Mouse (Mus musculus) c-Kit-positive CD71-positive TER-119-negative erythroid progenitor cells, embryonic 14.5 days (primary cell): Measurements from ENCODE around the gene Psmg3.
A peak's percentile ranks its signal among the peaks of the same experiment; 100 is the strongest.

Experiments used
- DNase-seq: peaks from one replicate; pipeline ENCODE4 v3.0.0-alpha.2; 2013; ENCODE audit warnings: low read depth

Psmg3 gene

DNA sequence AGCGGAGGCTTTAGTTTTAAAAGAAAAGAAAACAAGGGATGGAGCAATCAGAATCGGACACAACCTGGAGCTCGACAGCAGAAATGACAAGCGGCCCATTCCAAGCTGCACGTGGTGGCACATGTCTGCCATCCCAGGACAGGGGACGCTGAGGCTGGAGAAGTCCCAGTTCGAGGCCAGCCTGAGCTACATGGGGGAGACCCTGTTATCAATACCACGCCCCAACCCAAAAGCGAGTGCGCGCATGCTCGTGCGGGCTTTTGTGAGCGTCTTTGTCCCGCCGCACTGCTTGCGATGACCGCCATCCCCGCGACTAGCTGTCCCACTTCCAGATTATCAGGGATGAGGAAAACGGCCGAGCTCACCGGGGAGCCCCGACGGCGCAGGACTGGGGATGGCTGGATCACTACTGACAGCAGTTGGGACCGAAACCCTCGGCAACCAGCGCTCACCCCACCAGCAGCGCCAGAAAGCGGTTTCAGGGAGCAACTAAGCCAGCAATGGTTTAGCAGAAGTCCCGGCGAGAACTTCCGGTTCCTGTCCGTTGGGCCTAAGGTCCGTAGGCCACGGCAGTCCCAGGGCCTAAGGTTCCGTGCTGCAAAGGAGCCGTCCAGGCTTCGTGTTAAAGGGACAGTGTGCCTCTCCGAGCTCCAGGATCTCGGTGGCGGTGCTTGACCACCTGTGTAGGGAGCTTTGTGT lies at the start of gene Psmg3, which contains the start of gene Gm26938:
Gene Psmg3, minus strand, starts transcription at position 529 of the 699 bp plus-strand sequence.
Gene Gm26938, minus strand, starts transcription at position 51 of the 699 bp plus-strand sequence.
- peak; percentile 83 for DNase-seq

DNA sequence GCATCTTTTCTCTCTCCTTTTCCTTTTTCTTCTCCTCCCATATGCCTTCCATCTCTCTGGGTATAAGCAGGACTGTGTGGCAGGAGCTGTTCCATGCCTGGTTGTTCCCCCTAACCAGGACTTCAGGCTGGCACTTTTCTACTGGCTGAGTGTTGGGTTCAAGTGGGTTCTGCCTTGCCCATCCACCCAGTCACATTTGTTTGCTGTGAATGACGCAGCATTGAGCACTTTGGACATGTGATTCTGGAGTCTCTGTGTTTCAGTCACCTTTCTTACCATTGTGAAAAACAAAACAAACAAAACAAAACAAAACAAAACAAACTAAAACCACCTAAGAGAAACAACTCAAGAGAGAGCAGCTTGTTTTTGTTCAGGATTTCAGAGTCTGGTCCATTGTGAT lies 44.8 kb upstream of the Psmg3 start:
- no peak for DNase-seq

GRCm38 (mm10) chr5:139870886-139871285 lies 44.2 kb upstream of the Psmg3 start:
- DNase-seq, result no peak

DNA sequence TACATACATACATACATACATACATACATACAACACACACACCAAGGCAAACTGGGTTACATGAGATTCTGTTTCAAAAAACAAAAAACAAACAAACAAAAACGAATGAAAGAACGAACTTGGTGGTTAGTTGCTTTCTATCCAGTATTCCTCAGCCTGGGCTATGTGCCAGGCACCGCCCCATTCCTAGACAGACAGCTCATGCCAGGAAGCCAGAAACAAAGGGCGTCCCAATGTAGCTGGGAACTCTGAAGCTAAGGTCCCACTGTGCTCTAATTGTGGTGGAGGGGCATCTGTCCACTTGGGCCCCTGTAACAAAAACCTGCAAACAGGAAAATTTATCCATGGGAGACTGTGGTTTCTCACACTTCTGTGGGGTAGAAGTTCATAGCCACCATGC lies 36.1 kb upstream of the Psmg3 start:
- no peak for DNase-seq

DNA sequence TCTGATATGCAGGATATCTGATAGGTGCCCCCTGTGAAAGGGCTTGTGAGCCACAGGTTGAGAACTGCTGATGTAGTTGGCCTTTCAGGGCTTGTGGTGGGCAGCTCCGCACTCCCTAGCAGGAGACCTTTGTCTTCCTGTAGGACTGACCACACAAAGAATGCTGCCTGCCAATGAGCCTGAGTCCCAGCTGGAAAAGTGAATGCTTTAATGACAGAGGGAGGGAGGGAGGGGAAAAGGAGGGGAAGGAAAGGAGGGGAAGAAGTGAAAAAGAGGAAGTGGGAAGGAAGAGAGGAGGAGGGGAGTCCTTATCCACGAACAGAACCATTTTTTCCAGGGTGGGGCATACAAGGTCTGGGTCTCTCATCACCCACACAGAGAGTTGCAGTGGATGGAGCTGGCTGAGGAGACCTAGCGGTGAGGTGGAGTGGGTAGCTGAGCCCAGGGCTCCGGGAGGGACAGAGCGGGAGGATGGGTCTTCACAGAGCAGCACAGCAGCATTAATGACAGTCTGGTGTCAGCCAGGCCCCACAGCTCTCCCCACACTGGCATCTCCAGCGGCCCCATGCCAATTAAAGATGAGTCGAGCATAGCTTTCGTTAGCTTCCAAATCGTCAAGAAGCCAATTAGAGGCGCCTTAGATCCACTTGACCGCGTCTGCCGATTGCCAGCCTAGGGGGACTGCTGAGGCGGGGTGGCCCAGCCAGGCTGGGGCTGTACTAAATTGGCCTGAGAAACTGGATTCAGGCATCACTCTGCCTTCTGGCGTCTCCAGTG lies 33.8 kb upstream of the Psmg3 start:
- no peak for DNase-seq

- DNase-seq, result no peak
Observed at GRCm38 (mm10) chr5:139849626-139850320, 23.1 kb upstream of the Psmg3 start.

DNA sequence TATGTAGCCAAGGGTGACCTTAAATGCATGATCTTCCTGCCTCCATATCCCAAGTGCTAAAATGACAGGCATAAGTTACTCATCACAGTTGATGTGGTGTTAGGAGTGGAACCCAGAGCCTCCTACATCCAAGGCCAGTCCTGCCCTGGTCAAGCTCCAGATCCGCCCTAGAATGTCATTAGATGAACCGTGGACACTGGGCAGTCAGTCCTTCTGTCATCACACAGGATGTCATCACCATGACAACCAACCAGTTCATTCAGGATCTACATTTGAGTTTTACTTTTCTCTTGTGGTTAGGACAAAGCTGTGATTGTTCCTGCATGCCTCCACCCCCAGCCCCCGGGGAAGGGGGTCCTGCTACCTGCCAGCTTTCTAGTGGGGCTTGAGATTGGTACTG lies 12.5 kb upstream of the Psmg3 start:
- DNase-seq, result no peak

GRCm38 (mm10) chr5:139838476-139838892 lies 11.8 kb upstream of the Psmg3 start:
- DNase-seq, result no peak

DNA sequence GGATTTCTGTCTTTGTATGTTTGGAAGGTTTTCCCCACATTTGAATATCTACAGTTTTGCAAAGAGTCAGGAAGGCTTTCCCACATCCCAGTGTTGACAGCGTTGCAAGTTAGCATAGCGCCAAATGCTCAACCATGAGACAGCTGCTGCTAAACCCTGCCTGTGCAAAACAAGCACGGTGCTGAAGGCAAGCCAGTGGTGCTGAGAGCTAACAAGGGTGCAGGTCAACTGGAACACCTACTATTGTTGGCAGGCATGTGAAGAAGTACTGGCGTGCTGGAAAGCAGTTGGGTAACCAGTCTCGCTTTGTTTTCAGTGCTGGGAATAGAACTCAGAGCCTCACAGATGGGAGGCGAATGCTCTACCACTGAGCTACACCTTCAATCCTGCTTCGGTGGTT lies 9.0 kb upstream of the Psmg3 start:
- DNase-seq, result no peak

GRCm38 (mm10) chr5:139832125-139832524 lies 5.4 kb upstream of the Psmg3 start:
- DNase-seq, result no peak

DNA sequence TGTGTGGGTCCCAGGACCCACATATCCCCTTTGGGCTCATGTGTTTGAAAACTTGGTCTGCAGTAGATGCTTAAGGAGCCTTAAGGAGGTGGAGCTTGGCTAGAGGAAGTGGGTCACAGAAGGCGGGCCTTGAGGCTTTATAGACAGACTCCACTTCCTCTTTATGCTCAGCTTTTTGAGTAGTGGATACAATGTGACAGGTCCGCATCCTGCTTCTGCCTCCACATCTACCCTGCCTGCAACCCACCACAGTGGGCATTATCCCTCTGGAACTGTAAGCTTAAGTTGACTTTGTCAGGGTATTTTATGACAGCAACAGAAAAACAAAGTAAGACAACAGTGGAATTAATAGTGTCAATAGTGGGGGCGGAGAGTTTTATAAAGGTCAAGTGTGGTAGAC lies 4.0 kb upstream of the Psmg3 start:
- no peak for DNase-seq

GRCm38 (mm10) chr5:139829384-139829783 lies 2.7 kb upstream of the Psmg3 start:
- no peak for DNase-seq

- no peak for DNase-seq
Observed at GRCm38 (mm10) chr5:139827593-139827992, 908 bp upstream of the Psmg3 start.

DNA sequence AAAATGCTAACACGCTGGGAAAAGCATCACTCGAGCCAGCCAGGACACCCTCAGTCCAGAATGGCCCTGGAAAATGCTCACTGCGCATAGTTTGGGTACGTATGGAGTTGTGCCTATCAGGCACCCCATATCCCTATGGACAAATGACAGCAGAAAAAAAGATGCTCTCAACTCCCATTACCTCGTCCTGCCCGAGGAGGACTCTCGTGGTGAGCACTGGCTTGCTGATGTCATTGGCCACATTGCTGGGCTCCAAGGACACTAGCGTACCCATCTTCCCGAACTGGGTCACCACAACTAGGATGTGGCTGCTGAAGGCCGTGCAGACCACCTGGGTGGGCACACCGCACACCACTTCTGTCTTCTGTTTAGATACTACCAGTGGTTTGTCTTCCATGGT lies 738 bp downstream of the Psmg3 start:
- DNase-seq, result no peak

DNA sequence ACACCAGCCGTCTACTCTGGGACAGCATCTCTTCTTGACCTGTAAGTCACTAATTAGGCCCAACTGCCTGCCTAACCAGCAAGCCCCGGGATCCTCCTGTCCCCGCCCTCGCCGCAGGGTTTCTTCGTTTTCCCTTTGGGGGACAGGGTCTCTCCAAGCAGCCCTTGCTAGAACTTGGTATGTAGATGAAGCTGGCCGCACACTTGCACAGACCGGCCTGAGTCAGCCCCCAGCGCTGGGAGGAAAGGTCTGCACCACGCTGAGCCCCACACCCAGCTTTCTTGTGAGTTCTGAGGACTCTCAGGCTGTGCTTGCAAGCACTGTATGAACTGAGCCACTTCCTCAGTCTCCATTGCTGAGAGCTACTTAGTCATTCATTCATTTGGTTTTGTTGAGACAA lies 2.2 kb downstream of the Psmg3 start:
- no peak for DNase-seq

GRCm38 (mm10) chr5:139821466-139822459 lies 4.9 kb downstream of the Psmg3 start:
- DNase-seq, result no peak

- DNase-seq, result no peak
Observed at GRCm38 (mm10) chr5:139819538-139820181, 7.0 kb downstream of the Psmg3 start, which contains the start of gene Tmem184a. Tmem184a (minus strand) TSS chr5:139819917.

GRCm38 (mm10) chr5:139818801-139819200 lies 7.9 kb downstream of the Psmg3 start:
- DNase-seq, result peak; percentile 79

DNA sequence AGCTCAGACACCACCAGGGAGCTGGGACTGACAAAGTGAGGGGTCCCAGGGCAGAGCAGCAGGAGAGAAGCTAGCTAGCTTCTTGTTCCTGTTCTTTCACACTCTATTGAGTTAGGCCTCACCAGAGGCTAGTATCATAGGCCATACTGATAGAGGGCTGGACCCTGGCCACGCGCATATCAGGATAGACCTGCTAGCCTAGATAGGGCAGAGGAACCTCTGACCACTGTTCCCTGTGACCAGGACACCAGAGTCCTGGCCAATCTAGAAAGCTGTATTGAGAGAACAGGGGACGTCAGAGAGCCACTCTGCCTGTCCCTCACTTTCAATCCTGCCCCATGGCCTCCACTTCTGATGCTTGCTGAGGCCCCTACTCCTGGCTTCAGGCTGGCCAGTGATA lies 8.6 kb downstream of the Psmg3 start:
- DNase-seq, result no peak

DNA sequence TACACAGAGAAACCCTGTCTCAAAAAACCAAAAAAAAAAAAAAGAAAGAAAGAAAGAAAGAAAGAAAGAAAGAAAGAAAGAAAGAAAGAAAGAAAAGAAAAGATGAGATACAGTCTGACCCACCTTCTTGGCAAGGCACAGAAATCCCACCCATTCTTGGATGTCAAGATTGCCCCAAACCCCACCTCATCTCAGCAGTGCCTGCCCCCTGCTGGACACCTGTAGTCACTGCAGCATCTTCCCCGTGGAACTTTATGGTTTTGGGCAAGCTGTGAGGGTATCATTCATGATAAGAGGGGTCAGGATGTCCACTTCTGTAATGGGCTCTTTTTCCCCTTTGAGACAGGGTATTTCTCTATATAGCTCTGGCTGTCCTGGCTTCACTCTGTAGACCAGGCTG lies 9.4 kb downstream of the Psmg3 start:
- no peak for DNase-seq

DNA sequence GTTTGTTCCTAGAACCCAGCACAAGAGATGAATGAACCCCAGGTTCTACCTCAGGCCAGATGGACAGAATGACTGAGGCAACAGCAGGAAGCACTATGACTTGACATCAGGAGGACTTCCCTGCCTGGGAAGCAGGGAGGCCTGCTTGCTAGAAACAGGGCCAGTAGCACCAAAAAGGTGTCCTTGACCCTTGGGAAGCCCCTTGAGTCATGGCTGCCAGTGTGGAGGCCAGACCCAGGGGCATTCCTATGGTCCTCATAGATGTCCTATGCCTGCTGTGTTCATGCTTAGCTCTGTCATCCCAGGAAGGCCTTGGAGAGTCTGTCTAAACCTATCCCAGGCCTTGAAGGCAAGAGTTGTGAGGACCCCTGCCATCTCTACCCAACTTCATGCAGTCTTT lies 10.2 kb downstream of the Psmg3 start:
- DNase-seq, result no peak
